Mouse (Mus musculus) forebrain, embryonic 15.5 days (tissue): ENCODE results near the gene Ccnl2. TPM values are rescaled to one million over a fixed set of nuclear protein-coding genes. Genes with fewer than 3 reads are reported as not detected.
"Not testable (repeated sequence)": the region's sequence is repeated elsewhere in the genome, so short reads cannot be mapped to it uniquely, and the experiment has no call there.

Source experiments
- ATAC-seq: fragments of 200-750 bp; cut with Nextera tagmentation; replicated peaks from 2 replicates; pipeline ENCODE4 v1.8.0; 2017; ENCODE audit warnings: mild to moderate bottlenecking, moderate TSS enrichment, moderate library complexity
- H3K27ac ChIP-seq: fragments of 300-500 bp; sonication (generic); replicated peaks from 2 replicates; pipeline ENCODE4 v1.5.1; 2015; ENCODE audit warnings: mild to moderate bottlenecking, inconsistent platforms
- H3K27me3 ChIP-seq: fragments of 300-500 bp; sonication (generic); 2 replicates; pipeline ENCODE4 v1.6.1; 2015; ENCODE audit warnings: inconsistent platforms
- H3K36me3 ChIP-seq: fragments of 300-500 bp; sonication (generic); 2 replicates; pipeline ENCODE4 v1.6.1; 2015; ENCODE audit warnings: mild to moderate bottlenecking, inconsistent platforms
- H3K4me1 ChIP-seq: fragments of 300-500 bp; sonication (generic); 2 replicates; pipeline ENCODE4 v1.6.1; 2015; ENCODE audit warnings: inconsistent platforms
- H3K4me2 ChIP-seq: fragments of 300-500 bp; sonication (generic); replicated peaks from 2 replicates; pipeline ENCODE4 v1.6.1; 2015; ENCODE audit warnings: mild to moderate bottlenecking, inconsistent platforms
- H3K4me3 ChIP-seq: fragments of 300-500 bp; sonication (generic); 2 replicates; pipeline ENCODE4 v1.5.1; 2015; ENCODE audit warnings: mild to moderate bottlenecking, inconsistent platforms
- H3K9ac ChIP-seq: fragments of 300-500 bp; sonication (generic); replicated peaks from 2 replicates; pipeline ENCODE4 v1.6.1; 2015; ENCODE audit warnings: mild to moderate bottlenecking, inconsistent platforms
- H3K9me3 ChIP-seq: fragments of 300-500 bp; sonication (generic); 2 replicates; pipeline ENCODE4 v1.6.1; 2016; ENCODE audit warnings: inconsistent platforms
- WGBS: fragments of 180-500 bp; shearing (Covaris S2); methylation state at CpG from one replicate; pipeline ENCODE4 v1.1.7; 2015; ENCODE audit warnings: mixed read lengths; 5-methylcytosine and 5-hydroxymethylcytosine counted together
- polyA plus RNA-seq: library from polyadenylated mRNA; unstranded; fragments of >200 nt; fragmentation: Nextera tagmentation; extraction: Ambion mirVana; gene quantifications from 2 replicates; pipeline ENCODE4 v1.2.1, GENCODE M21; 2015

Ccnl2 gene
- polyA plus RNA-seq, 1 experiment from 2014 or later, result 172 TPM

- 0 out of 2 replicates have a peak, but pooled peaks cover 4% of the 10 kb centered on the region for H3K27me3 ChIP-seq
- ATAC-seq, result no peak
- H3K36me3 ChIP-seq, result no peaks in the 10 kb centered on the region
- H3K9ac ChIP-seq, result no peak overlapping the region
- no peak overlapping the region for H3K4me2 ChIP-seq
- peaks cover 23% of the 10 kb centered on the region for H3K4me1 ChIP-seq
- no peak overlapping the region for H3K27ac ChIP-seq
- no peak overlapping the region for H3K4me3 ChIP-seq
- H3K9me3 ChIP-seq, result no peaks in the 10 kb centered on the region
- 87% methylated on average over 2 of the region's 2 CpGs for WGBS
Observed at GRCm38 (mm10) chr4:155777816-155778215, 34.5 kb upstream of the Ccnl2 start.

DNA sequence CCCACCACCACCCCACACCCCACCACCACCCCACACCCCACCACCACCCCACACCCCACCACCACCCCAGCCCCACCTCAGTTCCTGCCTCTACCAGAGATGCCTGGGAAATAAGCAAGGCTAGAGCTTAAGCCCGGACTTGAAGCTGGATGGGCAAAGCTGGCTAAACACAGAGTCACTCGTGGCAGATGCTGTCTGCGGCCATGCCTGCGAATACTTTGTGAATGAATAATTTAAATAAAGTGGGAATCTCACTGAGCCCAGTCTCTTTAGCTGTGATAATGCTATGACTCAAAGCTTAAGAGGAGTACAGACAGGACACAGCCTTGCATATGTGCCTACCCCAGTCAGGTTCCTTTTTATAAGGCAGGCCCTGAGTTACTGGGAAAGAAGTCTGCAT, 32.8 kb upstream of the Ccnl2 start:
- H3K9me3 ChIP-seq, result no peaks in the 10 kb centered on the region
- peaks cover 22% of the 10 kb centered on the region for H3K4me1 ChIP-seq
- no peak overlapping the region for H3K4me2 ChIP-seq
- H3K9ac ChIP-seq, result no peak overlapping the region
- WGBS, result 85% methylated on average over 4 of the region's 4 CpGs
- no peak overlapping the region for H3K4me3 ChIP-seq
- H3K27ac ChIP-seq, result no peak overlapping the region
- no peaks in the 10 kb centered on the region for H3K27me3 ChIP-seq
- no peak for ATAC-seq
- no peaks in the 10 kb centered on the region for H3K36me3 ChIP-seq

DNA sequence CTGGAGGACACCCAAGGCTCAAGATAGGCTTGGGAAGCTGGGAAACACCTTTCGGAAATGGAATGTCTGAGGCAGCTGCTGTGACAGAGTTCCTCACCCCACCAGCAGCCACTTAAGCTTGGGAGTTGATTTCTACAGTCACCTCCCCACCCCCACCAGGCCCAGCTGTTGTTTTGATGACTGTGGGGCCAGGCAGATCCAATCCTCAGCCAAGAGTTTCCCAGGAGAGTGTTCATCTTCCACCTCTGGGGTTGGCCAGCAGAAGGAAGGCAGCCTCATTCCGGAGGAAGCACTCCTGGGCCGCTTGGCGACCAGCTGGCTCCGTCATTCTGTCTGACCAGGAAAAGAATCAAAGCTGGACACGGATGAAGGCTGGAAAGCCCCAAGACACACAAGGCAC, 31.4 kb upstream of the Ccnl2 start:
- no peak overlapping the region for H3K27ac ChIP-seq
- no peaks in the 10 kb centered on the region for H3K9me3 ChIP-seq
- 39% methylated on average over 6 of the region's 6 CpGs for WGBS
- H3K9ac ChIP-seq, result no peak overlapping the region
- no peak overlapping the region for H3K4me2 ChIP-seq
- H3K36me3 ChIP-seq, result no peaks in the 10 kb centered on the region
- H3K27me3 ChIP-seq, result no peaks in the 10 kb centered on the region
- H3K4me1 ChIP-seq, result peaks cover 15% of the 10 kb centered on the region
- ATAC-seq, result no peak
- no peak overlapping the region for H3K4me3 ChIP-seq

- WGBS, result 42% methylated on average over 16 of the region's 16 CpGs
- ATAC-seq, result 0 out of 2 replicates have a peak, but pooled peaks have one; percentile 11
- Histone ChIP-seq H3K36me3 (no peaks in the 10 kb centered on the region), H3K4me1 (peaks cover 15% of the 10 kb centered on the region), H3K4me3 (peak overlapping the region; percentile 81), H3K9ac (peak overlapping the region; percentile 94), H3K9me3 (no peaks in the 10 kb centered on the region), H3K4me2 (peak overlapping the region; percentile 89), H3K27me3 (no peaks in the 10 kb centered on the region), H3K27ac (peak overlapping the region; percentile 90)
Observed at GRCm38 (mm10) chr4:155783486-155784080, 28.7 kb upstream of the Ccnl2 start.

DNA sequence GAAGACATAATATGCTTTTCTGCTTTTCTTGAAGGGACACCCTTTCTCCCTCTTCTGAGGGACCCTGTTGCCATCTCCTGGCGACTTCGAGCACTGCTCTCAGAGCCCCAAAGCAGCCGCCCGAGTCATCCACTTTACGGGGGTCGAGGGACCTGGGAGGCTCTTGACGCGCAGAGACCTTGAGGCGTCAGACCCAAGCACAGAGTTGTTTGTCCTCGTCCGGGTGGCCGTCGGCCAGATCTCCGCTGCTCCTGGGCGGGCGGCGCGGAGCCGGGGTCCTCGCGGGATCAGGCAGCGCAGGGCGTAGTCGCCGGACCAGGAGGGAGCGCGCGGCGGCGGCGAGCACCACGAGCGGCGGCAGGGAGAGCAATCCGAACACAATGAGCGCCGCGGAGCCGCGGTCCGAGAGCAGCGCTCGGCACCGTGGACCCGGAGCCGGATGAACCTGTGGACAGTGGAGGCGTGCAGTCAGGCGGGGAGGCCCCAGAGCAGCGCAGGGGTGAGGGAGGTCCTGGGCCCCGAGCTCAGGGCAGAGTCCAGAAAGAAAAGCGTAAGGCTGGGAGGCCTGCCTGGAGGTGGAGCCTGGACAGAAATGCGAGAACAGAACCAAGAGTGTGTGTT, 28.1 kb upstream of the Ccnl2 start:
- Histone ChIP-seq H3K4me1 (peaks cover 15% of the 10 kb centered on the region), H3K27me3 (no peaks in the 10 kb centered on the region), H3K9me3 (no peaks in the 10 kb centered on the region), H3K9ac (peak overlapping the region; percentile 94), H3K4me2 (peak overlapping the region; percentile 89), H3K36me3 (no peaks in the 10 kb centered on the region), H3K27ac (peak overlapping the region; percentile 90), H3K4me3 (peak overlapping the region; percentile 81)
- ATAC-seq, result peak; percentile 90
- WGBS, result under 1% methylated on average over 52 of the region's 52 CpGs

DNA sequence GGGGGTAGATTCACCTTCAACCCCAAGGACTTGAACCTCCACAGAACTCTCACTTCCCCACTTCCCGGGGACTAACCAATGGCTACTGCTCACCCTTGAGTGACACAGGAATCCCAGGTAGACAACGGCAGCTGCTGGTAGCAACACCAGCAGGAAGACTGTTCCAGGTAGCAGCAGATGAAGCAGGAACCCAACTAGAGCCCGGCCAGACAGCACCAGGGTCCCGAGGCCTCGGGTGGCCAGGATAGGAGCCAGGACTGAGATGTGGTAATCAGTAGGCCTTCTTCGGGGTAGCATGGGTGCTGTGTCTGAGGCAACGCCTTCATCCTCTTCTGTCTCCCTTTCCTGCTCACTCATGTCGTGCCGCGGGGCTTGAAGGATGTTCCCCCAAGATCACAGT, 27.0 kb upstream of the Ccnl2 start:
- H3K9me3 ChIP-seq, result no peaks in the 10 kb centered on the region
- no peaks in the 10 kb centered on the region for H3K36me3 ChIP-seq
- WGBS, result 83% methylated on average over 10 of the region's 10 CpGs
- H3K4me2 ChIP-seq, result no peak overlapping the region
- no peak overlapping the region for H3K9ac ChIP-seq
- H3K27me3 ChIP-seq, result no peaks in the 10 kb centered on the region
- no peak for ATAC-seq
- H3K27ac ChIP-seq, result no peak overlapping the region
- 0 out of 2 replicates have a peak overlapping the region, but pooled peaks have one; percentile 4 for H3K4me3 ChIP-seq
- H3K4me1 ChIP-seq, result peaks cover 15% of the 10 kb centered on the region

- Histone ChIP-seq H3K4me1 (peaks cover 15% of the 10 kb centered on the region), H3K4me2 (peak within 1 kb of the TSS; percentile 89), H3K36me3 (no peaks in the 10 kb centered on the region), H3K27me3 (no peaks in the 10 kb centered on the region), H3K27ac (no peak within 1 kb of the TSS), H3K4me3 (peak within 1 kb of the TSS; percentile 81), H3K9ac (peak within 1 kb of the TSS; percentile 94; the same call in 1 of the 2 replicates), H3K9me3 (no peaks in the 10 kb centered on the region)
- WGBS, result 56% methylated on average over 5 of the region's 5 CpGs
- no peak for ATAC-seq
Observed at GRCm38 (mm10) chr4:155785819-155786218, 26.5 kb upstream of the Ccnl2 start, which contains the start of gene Tmem88b. Gene Tmem88b (minus strand): TSS chr4:155785874.

DNA sequence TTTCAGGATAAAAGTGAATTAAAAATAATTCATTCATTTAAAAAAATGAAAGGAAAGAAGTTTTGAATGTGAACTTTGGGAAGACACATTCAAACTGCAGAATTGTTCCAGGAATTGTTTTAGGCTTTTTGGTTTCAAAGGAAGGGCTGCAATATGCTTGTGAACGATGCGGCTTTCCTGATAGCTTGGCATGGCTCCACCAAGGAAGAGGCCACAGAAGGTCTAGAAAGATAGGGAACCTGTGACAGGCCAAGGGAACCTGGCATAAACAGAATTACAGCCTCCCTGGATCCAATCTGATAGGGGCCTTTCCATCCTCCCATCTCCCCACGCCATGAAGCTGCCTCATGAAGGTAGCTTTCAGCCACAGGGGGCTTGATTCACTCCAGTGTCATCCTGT, 24.0 kb upstream of the Ccnl2 start:
- ATAC-seq, result no peak
- Histone ChIP-seq H3K4me2 (no peak overlapping the region), H3K9me3 (no peaks in the 10 kb centered on the region), H3K27ac (no peak overlapping the region), H3K4me3 (no peak overlapping the region), H3K9ac (no peak overlapping the region), H3K27me3 (no peaks in the 10 kb centered on the region), H3K4me1 (peaks cover 14% of the 10 kb centered on the region), H3K36me3 (no peaks in the 10 kb centered on the region)
- 81% methylated on average over 3 of the region's 3 CpGs for WGBS

GRCm38 (mm10) chr4:155788833-155789232, 23.5 kb upstream of the Ccnl2 start:
- H3K4me2 ChIP-seq, H3K9ac ChIP-seq, H3K4me1 ChIP-seq, H3K4me3 ChIP-seq, H3K27me3 ChIP-seq, ATAC-seq, H3K27ac ChIP-seq, H3K36me3 ChIP-seq, H3K9me3 ChIP-seq: not testable (repeated sequence)
- 77% methylated on average over 4 of the region's 4 CpGs for WGBS

- Histone ChIP-seq H3K4me1 (peaks cover 3% of the 10 kb centered on the region; the same call in 1 of the 2 replicates), H3K36me3 (no peaks in the 10 kb centered on the region), H3K27me3 (no peaks in the 10 kb centered on the region), H3K27ac (no peak within 1 kb of the TSS), H3K9ac (no peak within 1 kb of the TSS), H3K4me3 (no peak within 1 kb of the TSS), H3K9me3 (no peaks in the 10 kb centered on the region), H3K4me2 (no peak within 1 kb of the TSS)
- WGBS, result 82% methylated on average over 3 of the region's 3 CpGs
- ATAC-seq, result no peak
Observed at GRCm38 (mm10) chr4:155790021-155790489, 22.2 kb upstream of the Ccnl2 start, which contains the start of gene Ankrd65. Gene Ankrd65 (plus strand): TSS chr4:155790439.

DNA sequence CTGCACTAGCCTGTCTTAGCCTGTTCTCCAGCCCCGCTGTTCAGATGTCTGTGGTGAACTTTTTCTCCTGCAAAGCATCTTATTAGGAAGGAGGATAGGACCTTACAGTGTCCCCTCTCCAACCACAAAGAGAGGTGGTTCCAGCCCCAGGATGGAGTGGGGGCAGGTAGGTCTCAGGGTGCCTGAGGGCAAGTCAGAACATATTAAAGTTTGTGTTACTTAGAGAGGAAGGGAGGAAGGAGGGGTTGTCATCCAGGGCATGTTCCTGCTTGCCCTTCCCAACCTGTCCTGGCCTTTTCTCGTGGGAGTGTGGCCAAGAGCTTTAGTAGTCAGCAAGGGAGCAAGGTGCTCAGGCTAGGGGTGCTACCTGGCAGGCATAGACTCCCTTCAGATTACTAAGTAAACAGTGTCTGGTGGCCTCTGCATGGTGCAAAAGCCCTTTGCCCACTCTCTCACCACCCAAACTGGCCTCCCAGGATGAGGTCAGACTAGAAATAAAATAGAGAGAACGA, 21.6 kb upstream of the Ccnl2 start:
- Histone ChIP-seq H3K9me3 (no peaks in the 10 kb centered on the region), H3K4me1 (no peaks in the 10 kb centered on the region), H3K27me3 (no peaks in the 10 kb centered on the region), H3K4me3 (no peak overlapping the region), H3K36me3 (no peaks in the 10 kb centered on the region), H3K9ac (no peak overlapping the region), H3K27ac (no peak overlapping the region), H3K4me2 (no peak overlapping the region)
- ATAC-seq, result no peak
- WGBS, result 71% methylated on average over 3 of the region's 3 CpGs

DNA sequence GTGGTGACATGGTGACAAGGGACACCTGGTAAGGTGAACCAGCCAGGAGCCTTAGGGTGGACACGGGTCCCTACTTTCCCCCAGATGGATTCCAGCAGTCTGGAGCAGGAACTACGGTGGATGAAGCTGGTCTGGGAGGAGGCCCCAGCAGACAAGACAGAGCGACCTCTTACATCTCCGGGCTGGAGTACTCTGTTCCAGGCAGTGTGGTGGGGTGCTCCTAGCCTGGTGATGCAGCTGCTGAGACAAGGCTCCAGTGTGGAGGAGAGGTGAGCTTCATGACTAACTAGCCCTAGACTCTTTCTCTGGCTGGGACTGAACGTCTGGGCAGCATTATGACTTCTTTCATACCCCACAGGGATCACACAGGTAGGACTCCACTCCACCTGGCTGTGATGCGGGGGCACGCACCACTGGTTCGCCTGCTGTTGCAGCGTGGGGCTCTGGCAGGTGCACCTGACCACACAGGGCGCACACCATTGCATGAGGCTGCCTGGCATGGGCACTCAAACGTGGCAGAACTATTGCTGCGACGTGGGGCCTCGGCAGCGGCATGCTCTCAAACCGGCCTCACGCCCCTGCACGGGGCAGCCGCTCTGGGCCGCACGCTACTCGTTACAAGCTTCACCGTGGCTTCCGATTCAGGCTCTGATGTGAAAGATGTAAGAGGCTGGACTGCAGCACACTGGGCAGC, 20.9 kb upstream of the Ccnl2 start:
- H3K4me3 ChIP-seq, result no peak overlapping the region
- H3K36me3 ChIP-seq, result no peaks in the 10 kb centered on the region
- no peak for ATAC-seq
- H3K9ac ChIP-seq, result no peak overlapping the region
- no peaks in the 10 kb centered on the region for H3K4me1 ChIP-seq
- no peaks in the 10 kb centered on the region for H3K9me3 ChIP-seq
- 80% methylated on average over 24 of the region's 24 CpGs for WGBS
- no peak overlapping the region for H3K4me2 ChIP-seq
- H3K27me3 ChIP-seq, result no peaks in the 10 kb centered on the region
- no peak overlapping the region for H3K27ac ChIP-seq
